Mouse (Mus musculus): ENCODE measurements around the gene Atf6. TPM values are rescaled to one million over a fixed set of nuclear protein-coding genes. Genes with fewer than 3 reads are reported as not detected.

Gene Atf6
- polyA plus RNA-seq, 1 experiment = 9.6 TPM

DNA sequence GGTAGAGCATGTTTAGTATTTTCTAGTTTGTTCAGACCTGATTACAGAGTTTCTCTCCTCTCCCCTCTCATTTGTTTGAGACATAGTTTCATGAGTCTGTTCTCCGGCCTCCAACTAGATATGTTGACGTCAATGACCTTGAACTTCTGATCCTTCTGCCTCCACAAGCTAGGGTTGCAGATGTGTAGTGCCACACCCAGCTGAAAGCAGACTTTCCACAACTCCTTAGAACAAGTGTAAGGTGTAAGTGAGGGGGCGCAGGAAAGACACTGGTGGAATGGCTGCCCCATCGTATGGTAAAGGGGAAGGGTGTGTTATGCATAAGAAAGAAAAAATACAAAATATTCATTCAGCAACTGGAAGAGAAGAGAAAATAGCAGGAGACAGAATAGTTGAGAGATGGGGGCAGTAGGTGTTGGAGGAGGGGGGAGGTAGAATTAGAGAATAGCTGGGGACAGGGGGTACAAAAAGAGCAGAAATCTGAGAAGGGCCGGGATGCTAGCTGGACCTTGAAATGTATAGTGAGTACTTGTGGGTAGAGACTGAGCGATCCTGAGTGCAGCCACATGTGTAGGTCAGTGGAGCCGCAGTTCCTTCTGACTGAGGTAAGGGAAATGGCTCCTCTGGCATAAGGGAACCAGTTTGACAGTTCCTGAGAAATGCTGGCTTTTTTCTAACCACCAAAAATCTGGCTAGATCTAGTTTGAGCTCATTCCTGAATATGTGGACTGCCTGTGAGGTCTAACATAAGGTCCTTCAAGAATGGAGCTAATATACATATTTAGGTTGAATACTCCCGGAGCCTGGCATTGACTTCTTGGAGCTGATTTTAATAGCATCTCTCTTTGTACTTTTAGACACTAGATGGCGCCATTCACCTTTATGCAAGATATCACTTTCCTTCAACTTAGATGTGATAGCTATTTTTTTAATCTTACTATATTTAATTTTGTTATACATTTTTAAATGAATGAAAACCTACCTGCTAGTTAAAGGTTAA is 27.3 kb upstream of the Atf6 start:
- WGBS = 59% methylated on average over 9 of the region's 9 CpGs
- TF ChIP-seq CTCF (IDR thresholded peaks at IDR 0.05; ENCODE audit: extremely low read depth, insufficient read depth, insufficient read length, insufficient replicate concordance) (no peak), POLR2A (IDR thresholded peaks at IDR 0.05; ENCODE audit: low read depth, low read length) (no peak)

DNA sequence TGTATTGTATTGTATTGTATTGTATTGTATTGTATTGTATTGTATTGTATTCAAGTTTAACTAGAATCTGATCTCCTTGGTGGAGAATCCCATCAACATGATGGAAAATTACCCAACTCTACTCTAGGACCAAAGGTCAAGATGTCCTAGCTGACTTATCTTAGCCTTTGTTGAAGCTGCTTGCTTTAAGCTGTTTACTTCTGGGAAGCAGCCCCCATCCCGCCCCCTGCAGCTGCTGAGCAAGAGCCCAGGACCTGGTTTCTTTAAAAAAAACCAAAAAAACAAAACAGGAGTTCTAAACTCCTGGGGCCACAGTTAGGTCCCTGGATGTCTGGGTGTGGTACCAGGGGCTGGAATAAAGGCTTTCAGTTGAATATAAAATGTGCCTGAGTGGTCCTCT is 24.7 kb upstream of the Atf6 start:
- WGBS = 81% methylated on average over 1 of the region's 1 CpGs
- peaks cover 3% of the 10 kb centered on the region; the same call in 1 of the 2 replicates for H3K4me1 ChIP-seq (ENCODE audit: control insufficient read depth, insufficient read depth, insufficient read length)
- no peaks in the 10 kb centered on the region for H3K27me3 ChIP-seq (ENCODE audit: control insufficient read depth, insufficient read depth, low read length)
- TF ChIP-seq CTCF (IDR thresholded peaks at IDR 0.05; ENCODE audit: extremely low read depth, insufficient read depth, insufficient read length, insufficient replicate concordance) (no peak), POLR2A (IDR thresholded peaks at IDR 0.05; ENCODE audit: low read depth, low read length) (no peak)
- no peak for DNase-seq (ENCODE audit: low read depth in 1 of 2, low spot score in 2 of 2)
- H3K4me3 ChIP-seq (ENCODE audit: extremely low read depth, insufficient read depth, insufficient read length) = no peak overlapping the region
- no peak overlapping the region for H3K27ac ChIP-seq (ENCODE audit: insufficient read depth, low read length)
- H3K36me3 ChIP-seq (ENCODE audit: control insufficient read depth, insufficient read depth, low read length) = no peaks in the 10 kb centered on the region

More for the DNA sequence above, 27.3 kb upstream of the Atf6 start:
- DNase-seq (ENCODE audit: low read depth in 1 of 2, low spot score in 2 of 2) = peak in 1 of 2 experiments; percentile 52
- H3K4me1 ChIP-seq (ENCODE audit: control insufficient read depth, insufficient read depth, insufficient read length) = peaks cover 6% of the 10 kb centered on the region; the same call in 1 of the 2 replicates
- H3K27ac ChIP-seq (ENCODE audit: insufficient read depth, low read length) = no peak overlapping the region
- H3K27me3 ChIP-seq (ENCODE audit: control insufficient read depth, insufficient read depth, low read length) = no peaks in the 10 kb centered on the region
- no peak overlapping the region for H3K4me3 ChIP-seq (ENCODE audit: extremely low read depth, insufficient read depth, insufficient read length)
- no peaks in the 10 kb centered on the region for H3K36me3 ChIP-seq (ENCODE audit: control insufficient read depth, insufficient read depth, low read length)

DNA sequence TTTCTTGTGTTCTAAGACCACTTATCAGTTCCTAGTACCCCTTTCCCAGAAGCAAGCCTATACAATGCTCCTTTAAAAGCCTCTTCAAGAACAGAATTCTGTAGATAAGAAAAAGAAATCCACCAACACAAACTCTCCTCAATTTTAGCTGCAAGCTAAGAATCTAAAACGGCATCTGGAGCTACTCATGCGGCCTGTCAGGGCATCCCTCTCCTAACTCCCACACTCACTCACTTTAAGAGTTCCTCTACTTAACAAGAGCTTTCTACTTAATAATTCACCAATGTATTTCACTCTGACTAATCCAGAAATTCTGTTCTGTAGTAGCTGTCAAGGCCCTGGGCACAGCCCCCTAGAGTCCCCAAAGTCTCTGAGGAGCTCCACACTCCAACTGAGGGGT is 24.1 kb upstream of the Atf6 start:
- H3K36me3 ChIP-seq (ENCODE audit: control insufficient read depth, insufficient read depth, low read length) = no peaks in the 10 kb centered on the region
- peaks cover 1% of the 10 kb centered on the region; the same call in 1 of the 2 replicates for H3K4me1 ChIP-seq (ENCODE audit: control insufficient read depth, insufficient read depth, insufficient read length)
- 84% methylated on average over 2 of the region's 2 CpGs for WGBS
- no peak overlapping the region for H3K27ac ChIP-seq (ENCODE audit: insufficient read depth, low read length)
- DNase-seq (ENCODE audit: low read depth in 1 of 2, low spot score in 2 of 2) = no peak
- no peaks in the 10 kb centered on the region for H3K27me3 ChIP-seq (ENCODE audit: control insufficient read depth, insufficient read depth, low read length)
- H3K4me3 ChIP-seq (ENCODE audit: extremely low read depth, insufficient read depth, insufficient read length) = no peak overlapping the region
- TF ChIP-seq POLR2A (IDR thresholded peaks at IDR 0.05; ENCODE audit: low read depth, low read length) (no peak), CTCF (IDR thresholded peaks at IDR 0.05; ENCODE audit: extremely low read depth, insufficient read depth, insufficient read length, insufficient replicate concordance) (no peak)

DNA sequence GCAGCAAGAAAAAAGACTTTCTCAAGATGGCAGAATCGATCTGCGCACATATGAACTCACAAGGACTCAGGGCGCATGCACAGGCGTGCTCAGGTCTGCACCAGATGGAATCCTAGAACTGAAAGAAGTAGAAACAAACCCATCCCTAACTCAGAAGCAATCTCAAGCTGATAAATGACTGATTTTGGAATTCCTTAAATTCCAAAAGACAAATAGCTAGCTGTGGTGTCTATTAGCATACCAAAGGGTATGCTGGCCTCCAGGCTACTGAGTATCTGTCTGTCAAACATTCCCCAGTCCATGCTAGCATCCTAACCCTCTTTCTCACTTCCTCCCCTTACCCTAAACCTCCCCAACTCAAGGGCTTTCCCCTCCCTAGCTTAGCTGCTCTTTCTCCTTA is 21.7 kb upstream of the Atf6 start:
- Histone ChIP-seq H3K4me1 (ENCODE audit: control insufficient read depth, insufficient read depth, insufficient read length) (peaks cover 2% of the 10 kb centered on the region; the same call in 1 of the 2 replicates), H3K4me3 (ENCODE audit: extremely low read depth, insufficient read depth, insufficient read length) (no peak overlapping the region), H3K36me3 (ENCODE audit: control insufficient read depth, insufficient read depth, low read length) (no peaks in the 10 kb centered on the region), H3K27ac (ENCODE audit: insufficient read depth, low read length) (no peak overlapping the region), H3K27me3 (ENCODE audit: control insufficient read depth, insufficient read depth, low read length) (no peaks in the 10 kb centered on the region)
- DNase-seq (ENCODE audit: low read depth in 1 of 2, low spot score in 2 of 2) = no peak
- WGBS = 86% methylated on average over 4 of the region's 4 CpGs
- TF ChIP-seq POLR2A (IDR thresholded peaks at IDR 0.05; ENCODE audit: low read depth, low read length) (no peak), CTCF (IDR thresholded peaks at IDR 0.05; ENCODE audit: extremely low read depth, insufficient read depth, insufficient read length, insufficient replicate concordance) (no peak)

DNA sequence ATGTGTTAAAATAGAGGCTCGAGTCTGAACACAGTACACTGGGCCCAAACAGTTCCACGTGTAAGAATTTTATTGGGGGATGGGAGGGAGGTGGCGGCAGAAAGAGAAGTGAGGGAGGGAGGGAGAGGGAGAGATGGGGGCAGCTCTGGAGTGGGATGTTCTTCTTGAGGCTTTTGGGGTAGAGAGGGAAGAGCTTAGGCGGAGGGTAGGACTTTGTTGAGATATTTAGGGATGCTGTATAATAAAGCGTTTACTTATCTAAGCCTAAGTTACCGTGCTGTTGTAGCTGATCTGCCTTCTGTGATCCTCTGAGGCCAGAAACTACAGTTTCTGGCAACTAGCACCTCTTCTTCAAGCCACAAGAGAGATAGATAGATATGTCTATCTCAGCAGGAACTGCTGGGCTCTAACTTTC is 18.5 kb upstream of the Atf6 start:
- no peak for DNase-seq (ENCODE audit: low read depth in 1 of 2, low spot score in 2 of 2)
- Histone ChIP-seq H3K4me1 (ENCODE audit: control insufficient read depth, insufficient read depth, insufficient read length) (peaks cover 2% of the 10 kb centered on the region; the same call in 1 of the 2 replicates), H3K4me3 (ENCODE audit: extremely low read depth, insufficient read depth, insufficient read length) (no peak overlapping the region), H3K36me3 (ENCODE audit: control insufficient read depth, insufficient read depth, low read length) (no peaks in the 10 kb centered on the region; the same call in none of the 2 replicates), H3K27me3 (ENCODE audit: control insufficient read depth, insufficient read depth, low read length) (no peaks in the 10 kb centered on the region), H3K27ac (ENCODE audit: insufficient read depth, low read length) (no peak overlapping the region)
- WGBS = 61% methylated on average over 6 of the region's 6 CpGs
- TF ChIP-seq CTCF (IDR thresholded peaks at IDR 0.05; ENCODE audit: extremely low read depth, insufficient read depth, insufficient read length, insufficient replicate concordance) (no peak), POLR2A (IDR thresholded peaks at IDR 0.05; ENCODE audit: low read depth, low read length) (no peak)

DNA sequence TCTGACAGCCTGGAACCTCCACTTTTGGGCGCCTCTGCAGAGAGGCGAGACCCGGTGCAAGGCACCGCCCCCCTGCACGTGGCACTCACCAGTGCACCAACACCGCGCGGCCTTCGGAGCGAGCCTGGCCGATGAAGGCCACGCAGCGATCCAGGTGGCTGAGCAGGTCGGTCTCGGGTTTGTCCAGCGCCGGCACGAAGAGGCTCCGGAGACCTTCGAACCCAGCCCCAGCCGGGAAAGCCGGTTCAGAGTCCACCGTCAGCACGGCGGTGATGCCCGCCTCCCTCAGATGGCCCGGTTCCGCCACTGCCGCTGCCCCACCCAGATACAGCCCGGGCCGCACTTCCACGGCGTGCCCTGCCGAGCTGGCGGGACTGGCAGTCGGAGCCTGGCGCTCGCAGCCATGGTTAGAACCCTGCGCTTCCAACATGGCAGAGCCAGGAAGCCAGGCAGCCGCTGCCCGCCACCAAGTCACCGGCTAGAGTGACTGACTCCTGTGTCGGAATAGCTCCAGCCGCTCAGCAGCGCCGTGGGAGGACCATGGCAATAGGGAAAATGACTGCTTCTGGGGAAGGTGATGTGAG is 17.5 kb upstream of the Atf6 start, which contains the start of the genes Gm26620 and Dusp12:
TSS of gene Gm26620 (plus strand) at position 88 of the 584 bp plus-strand sequence.
TSS of gene Dusp12 (minus strand) at position 563 of the 584 bp plus-strand sequence.
- TF ChIP-seq CTCF (IDR thresholded peaks at IDR 0.05; ENCODE audit: extremely low read depth, insufficient read depth, insufficient read length, insufficient replicate concordance) (peak; percentile 53; the same call in 1 of the 2 replicates), POLR2A (IDR thresholded peaks at IDR 0.05; ENCODE audit: low read depth, low read length) (peak; percentile 36; the same call in 1 of the 2 replicates)
- Histone ChIP-seq H3K4me3 (ENCODE audit: extremely low read depth, insufficient read depth, insufficient read length) (peak within 1 kb of the TSS; percentile 86), H3K4me1 (ENCODE audit: control insufficient read depth, insufficient read depth, insufficient read length) (peaks cover 2% of the 10 kb centered on the region; the same call in 1 of the 2 replicates), H3K27me3 (ENCODE audit: control insufficient read depth, insufficient read depth, low read length) (no peaks in the 10 kb centered on the region), H3K27ac (ENCODE audit: insufficient read depth, low read length) (peak within 1 kb of the TSS; percentile 32; the same call in 1 of the 2 replicates), H3K36me3 (ENCODE audit: control insufficient read depth, insufficient read depth, low read length) (peaks cover 3% of the 10 kb centered on the region)
- DNase-seq (ENCODE audit: low read depth in 1 of 2, low spot score in 2 of 2) = peak; percentile 75 to 81
- WGBS = under 1% methylated on average over 46 of the region's 46 CpGs
